Mouse (Mus musculus): ENCODE results near the gene Ephb3. TPM values are rescaled to one million over a fixed set of nuclear protein-coding genes. Genes with fewer than 3 reads are reported as not detected.

Gene Ephb3
- total RNA-seq, 2 experiments from 2014 or later = 5.7 to 7.5 TPM

Small RNA genes within 50 kb of the gene (microRNA-seq; reads per million reads assigned to microRNA genes)
- gene Mir7680 (ENCODE audit: borderline number of aligned reads in 2 of 2) = 0 reads per million in 2 experiments

Other genes starting within 250 kb of the Ephb3 start
- not detected for gene Teddm3, start 50.8 kb upstream of the Ephb3 start, total RNA-seq (2021)
- gene Vps8, start 218.4 kb downstream of the Ephb3 start, total RNA-seq (2021) = 10 to 100 TPM; 19.9 to 27.9 TPM